Mouse (Mus musculus) cerebellum, adult 8-10 months (tissue): Measurements from ENCODE around the gene Pxk.

ENCODE experiments used
- DNase-seq: peaks from one replicate; pipeline ENCODE4 v3.0.0; 2022

Gene Pxk

GRCm38 (mm10) chr14:8097978-8098686 is at the start of gene Pxk:
Gene Pxk, plus strand, starts transcription at chr14:8098211.
- peak; percentile 92 for DNase-seq

- no peak for DNase-seq
These were observed 48.7 kb upstream of the Pxk start for GRCm38 (mm10) chr14:8049334-8049733.

GRCm38 (mm10) chr14:8051869-8052268 is 46.1 kb upstream of the Pxk start:
- no peak for DNase-seq

- DNase-seq = no peak
These were observed 45.4 kb upstream of the Pxk start for GRCm38 (mm10) chr14:8052661-8053060.

- no peak for DNase-seq
These were observed 43.5 kb upstream of the Pxk start for GRCm38 (mm10) chr14:8054310-8055102.

- DNase-seq = no peak
These were observed 41.9 kb upstream of the Pxk start for GRCm38 (mm10) chr14:8056076-8056475.

GRCm38 (mm10) chr14:8059938-8060337 is 38.1 kb upstream of the Pxk start:
- no peak for DNase-seq

GRCm38 (mm10) chr14:8062076-8062475 is 35.9 kb upstream of the Pxk start:
- no peak for DNase-seq

GRCm38 (mm10) chr14:8062537-8063301 is 35.3 kb upstream of the Pxk start:
- DNase-seq = no peak

GRCm38 (mm10) chr14:8063835-8064785 is 33.9 kb upstream of the Pxk start:
- no peak for DNase-seq

GRCm38 (mm10) chr14:8080165-8080679 is 17.8 kb upstream of the Pxk start, which contains the start of gene Rpp14:
Gene Rpp14, plus strand, starts transcription at chr14:8080367.
- DNase-seq = peak; percentile 98

- DNase-seq = no peak
These were observed 17.3 kb upstream of the Pxk start for GRCm38 (mm10) chr14:8080718-8081117.

- DNase-seq = no peak
These were observed 15.1 kb upstream of the Pxk start for GRCm38 (mm10) chr14:8082949-8083348.

- DNase-seq = no peak
These were observed 9.0 kb upstream of the Pxk start for GRCm38 (mm10) chr14:8089016-8089415.

- DNase-seq = no peak
These were observed 5.4 kb upstream of the Pxk start for GRCm38 (mm10) chr14:8092573-8092972.

GRCm38 (mm10) chr14:8093427-8093826 is 4.6 kb upstream of the Pxk start:
- DNase-seq = no peak

GRCm38 (mm10) chr14:8094931-8095561 is 3.0 kb upstream of the Pxk start:
- no peak for DNase-seq

GRCm38 (mm10) chr14:8095562-8095950 is 2.5 kb upstream of the Pxk start:
- DNase-seq = no peak

- DNase-seq = no peak
These were observed 630 bp downstream of the Pxk start for GRCm38 (mm10) chr14:8098687-8098995.

- no peak for DNase-seq
These were observed 1.6 kb downstream of the Pxk start for GRCm38 (mm10) chr14:8099561-8100021.

- no peak for DNase-seq
These were observed 3.9 kb downstream of the Pxk start for GRCm38 (mm10) chr14:8101886-8102285.

GRCm38 (mm10) chr14:8102676-8103075 is 4.7 kb downstream of the Pxk start:
- DNase-seq = no peak
